Mouse (Mus musculus): ENCODE measurements around the gene Slc6a5. TPM values are rescaled to one million over a fixed set of nuclear protein-coding genes. Genes with fewer than 3 reads are reported as not detected.

Gene Slc6a5
- polyA plus RNA-seq, 1 experiment from 2014 or later = not detected

- no peaks in the 10 kb centered on the region for H3K4me1 ChIP-seq (ENCODE audit: insufficient read depth)
- H3K4me2 ChIP-seq = no peak overlapping the region
- no peaks in the 10 kb centered on the region for H3K36me3 ChIP-seq (ENCODE audit: insufficient read depth)
- H3K9ac ChIP-seq = no peak overlapping the region
- H3K9me3 ChIP-seq (ENCODE audit: low read depth, low read length) = no peaks in the 10 kb centered on the region
- DNase-seq (no peak), ATAC-seq (ENCODE audit: insufficient read depth) (no peak)
- no peak overlapping the region for H3K4me3 ChIP-seq (ENCODE audit: low read depth, low read length)
- H3K27ac ChIP-seq (ENCODE audit: low read depth) = no peak overlapping the region
- TF ChIP-seq CTCF (IDR thresholded peaks at IDR 0.05; ENCODE audit: low read depth) = no peak
- WGBS = 2% methylated on average over 26 of the region's 26 CpGs
- peaks cover 99% of the 10 kb centered on the region for H3K27me3 ChIP-seq (ENCODE audit: insufficient read depth, low read length)
Measured at GRCm38 (mm10) chr7:49911947-49912262, 2.0 kb downstream of the Slc6a5 start.

- WGBS = 3% methylated on average over 4 of the region's 4 CpGs
- Histone ChIP-seq H3K27ac (ENCODE audit: low read depth) (no peak overlapping the region), H3K9me3 (ENCODE audit: low read depth, low read length) (no peaks in the 10 kb centered on the region), H3K9ac (no peak overlapping the region), H3K36me3 (ENCODE audit: insufficient read depth) (no peaks in the 10 kb centered on the region), H3K4me3 (ENCODE audit: low read depth, low read length) (no peak overlapping the region), H3K4me2 (no peak overlapping the region), H3K4me1 (ENCODE audit: insufficient read depth) (no peaks in the 10 kb centered on the region), H3K27me3 (ENCODE audit: insufficient read depth, low read length) (peaks cover 99% of the 10 kb centered on the region)
- ATAC-seq (ENCODE audit: insufficient read depth) (no peak), DNase-seq (no peak)
- TF ChIP-seq CTCF (IDR thresholded peaks at IDR 0.05; ENCODE audit: low read depth) = no peak
Measured at GRCm38 (mm10) chr7:49913164-49913563, 3.2 kb downstream of the Slc6a5 start.

GRCm38 (mm10) chr7:49913728-49914328 lies 3.9 kb downstream of the Slc6a5 start:
- DNase-seq (no peak), ATAC-seq (ENCODE audit: insufficient read depth) (no peak)
- Histone ChIP-seq H3K4me2 (no peak overlapping the region), H3K9me3 (ENCODE audit: low read depth, low read length) (no peaks in the 10 kb centered on the region), H3K27me3 (ENCODE audit: insufficient read depth, low read length) (peaks cover 93% of the 10 kb centered on the region), H3K9ac (no peak overlapping the region), H3K4me3 (ENCODE audit: low read depth, low read length) (no peak overlapping the region), H3K27ac (ENCODE audit: low read depth) (no peak overlapping the region), H3K4me1 (ENCODE audit: insufficient read depth) (no peaks in the 10 kb centered on the region), H3K36me3 (ENCODE audit: insufficient read depth) (no peaks in the 10 kb centered on the region)
- TF ChIP-seq CTCF (IDR thresholded peaks at IDR 0.05; ENCODE audit: low read depth) = no peak
- WGBS = under 1% methylated on average over 5 of the region's 5 CpGs

GRCm38 (mm10) chr7:49914946-49915345 lies 5.0 kb downstream of the Slc6a5 start:
- no peak overlapping the region for H3K4me2 ChIP-seq
- H3K27me3 ChIP-seq (ENCODE audit: insufficient read depth, low read length) = peaks cover 82% of the 10 kb centered on the region
- no peak overlapping the region for H3K27ac ChIP-seq (ENCODE audit: low read depth)
- no peaks in the 10 kb centered on the region for H3K36me3 ChIP-seq (ENCODE audit: insufficient read depth)
- DNase-seq = no peak
- no peak overlapping the region for H3K9ac ChIP-seq
- no peak for TF ChIP-seq CTCF (IDR thresholded peaks at IDR 0.05; ENCODE audit: low read depth)
- no peak for ATAC-seq (ENCODE audit: insufficient read depth)
- no peaks in the 10 kb centered on the region for H3K4me1 ChIP-seq (ENCODE audit: insufficient read depth)
- no peak overlapping the region for H3K4me3 ChIP-seq (ENCODE audit: low read depth, low read length)
- H3K9me3 ChIP-seq (ENCODE audit: low read depth, low read length) = no peaks in the 10 kb centered on the region
- WGBS = 4% methylated on average over 9 of the region's 9 CpGs

- Histone ChIP-seq H3K4me1 (ENCODE audit: insufficient read depth) (no peaks in the 10 kb centered on the region), H3K36me3 (ENCODE audit: insufficient read depth) (no peaks in the 10 kb centered on the region), H3K27me3 (ENCODE audit: insufficient read depth, low read length) (peaks cover 76% of the 10 kb centered on the region), H3K4me3 (ENCODE audit: low read depth, low read length) (no peak overlapping the region), H3K9me3 (ENCODE audit: low read depth, low read length) (no peaks in the 10 kb centered on the region), H3K9ac (no peak overlapping the region), H3K27ac (ENCODE audit: low read depth) (no peak overlapping the region), H3K4me2 (no peak overlapping the region)
- TF ChIP-seq CTCF (IDR thresholded peaks at IDR 0.05; ENCODE audit: low read depth) = no peak
- WGBS = 3% methylated on average over 11 of the region's 11 CpGs
- DNase-seq (no peak), ATAC-seq (ENCODE audit: insufficient read depth) (no peak)
Measured at GRCm38 (mm10) chr7:49915471-49915870, 5.5 kb downstream of the Slc6a5 start.

- DNase-seq (no peak), ATAC-seq (ENCODE audit: insufficient read depth) (no peak)
- H3K27me3 ChIP-seq (ENCODE audit: insufficient read depth, low read length) = peaks cover 37% of the 10 kb centered on the region
- H3K36me3 ChIP-seq (ENCODE audit: insufficient read depth) = no peaks in the 10 kb centered on the region
- H3K4me2 ChIP-seq = no peak overlapping the region
- H3K4me1 ChIP-seq (ENCODE audit: insufficient read depth) = no peaks in the 10 kb centered on the region
- WGBS = 78% methylated on average over 4 of the region's 4 CpGs
- no peaks in the 10 kb centered on the region for H3K9me3 ChIP-seq (ENCODE audit: low read depth, low read length)
- no peak overlapping the region for H3K4me3 ChIP-seq (ENCODE audit: low read depth, low read length)
- H3K9ac ChIP-seq = no peak overlapping the region
- no peak for TF ChIP-seq CTCF (IDR thresholded peaks at IDR 0.05; ENCODE audit: low read depth)
- no peak overlapping the region for H3K27ac ChIP-seq (ENCODE audit: low read depth)
Measured at GRCm38 (mm10) chr7:49919494-49919893, 9.5 kb downstream of the Slc6a5 start.

GRCm38 (mm10) chr7:49920751-49921150 lies 10.8 kb downstream of the Slc6a5 start:
- no peak overlapping the region for H3K4me2 ChIP-seq

More at GRCm38 (mm10) chr7:49920751-49921150, 10.8 kb downstream of the Slc6a5 start:
- peaks cover 24% of the 10 kb centered on the region for H3K27me3 ChIP-seq (ENCODE audit: insufficient read depth, low read length)
- no peaks in the 10 kb centered on the region for H3K4me1 ChIP-seq (ENCODE audit: insufficient read depth)
- H3K4me3 ChIP-seq (ENCODE audit: low read depth, low read length) = no peak overlapping the region
- ATAC-seq (ENCODE audit: insufficient read depth) (no peak), DNase-seq (no peak)
- no peak for TF ChIP-seq CTCF (IDR thresholded peaks at IDR 0.05; ENCODE audit: low read depth)
- H3K9ac ChIP-seq = no peak overlapping the region
- H3K27ac ChIP-seq (ENCODE audit: low read depth) = no peak overlapping the region
- 79% methylated on average over 4 of the region's 4 CpGs for WGBS
- H3K9me3 ChIP-seq (ENCODE audit: low read depth, low read length) = no peaks in the 10 kb centered on the region
- H3K36me3 ChIP-seq (ENCODE audit: insufficient read depth) = no peaks in the 10 kb centered on the region
